In genomic region chr4:88334533-88334932, GRCm38 (mm10) we compare ENCODE assay signal across 19 mouse cellular contexts.
"Had no signal": no experiment of that assay in that cellular context is flagged by ENCODE, and none has a peak within 500 bp of the region (broad histone marks: within the 10 kb centered on the region; RNA-seq: fewer than 3 reads in every experiment).

No protein-coding gene starts in this region.

- ATAC-seq: midbrain, embryonic 16.5 days had no signal

- H3K27ac ChIP-seq: midbrain, embryonic 10.5 days; midbrain, embryonic 12.5 days; neural tube, embryonic 13.5 days; neural tube, embryonic 15.5 days; stomach, embryonic 15.5 days; stomach, postnatal 0 days had no signal

- H3K4me1 ChIP-seq: stomach, embryonic 15.5 days had no signal

- H3K4me2 ChIP-seq: lung, embryonic 14.5 days; midbrain, embryonic 12.5 days; neural tube, embryonic 13.5 days; neural tube, embryonic 15.5 days; stomach, embryonic 15.5 days had no signal

- H3K36me3 ChIP-seq: midbrain, embryonic 10.5 days; midbrain, embryonic 12.5 days; neural tube, embryonic 13.5 days; neural tube, embryonic 15.5 days; stomach, embryonic 15.5 days had no signal

- H3K9me3 ChIP-seq: midbrain, embryonic 10.5 days; midbrain, embryonic 12.5 days; neural tube, embryonic 13.5 days; neural tube, embryonic 15.5 days; stomach, embryonic 15.5 days had no signal

- H3K27me3 ChIP-seq: midbrain, embryonic 12.5 days; neural tube, embryonic 13.5 days; neural tube, embryonic 15.5 days; stomach, embryonic 15.5 days had no signal

- DNase-seq: lung, adult 18-20 months; lung, embryonic 14.5 days; lung, postnatal 10 days; lung, postnatal 4 days; midbrain, embryonic 14.5 days; retina, postnatal 1 day; right cerebral cortex, adult 18-20 months; right cerebral cortex, postnatal 25 days; thymus, adult 2 months; thymus, postnatal 25 days; thymus, postnatal 4 days had no signal

- H3K9ac ChIP-seq: lung, embryonic 14.5 days; midbrain, embryonic 12.5 days; neural tube, embryonic 13.5 days; neural tube, embryonic 15.5 days; stomach, embryonic 15.5 days had no signal

- H3K4me3 ChIP-seq: midbrain, embryonic 10.5 days; midbrain, embryonic 12.5 days; myocyte; neural tube, embryonic 13.5 days; neural tube, embryonic 15.5 days; stomach, embryonic 15.5 days had no signal
